Mouse (Mus musculus): ENCODE measurements around the gene Polr3b.

- TF ChIP-seq EP300 (IDR thresholded peaks at IDR 0.05; ENCODE audit: low read depth) (no peak), CTCF (IDR thresholded peaks at IDR 0.05; ENCODE audit: low read depth) (no peak)
Observed at GRCm38 (mm10) chr10:84675653-84676052, 53.6 kb downstream of the Polr3b start.

Measured in liver, postnatal 0 days (tissue).